8 mouse cellular contexts compared by ENCODE assay signal in the genomic region with DNA sequence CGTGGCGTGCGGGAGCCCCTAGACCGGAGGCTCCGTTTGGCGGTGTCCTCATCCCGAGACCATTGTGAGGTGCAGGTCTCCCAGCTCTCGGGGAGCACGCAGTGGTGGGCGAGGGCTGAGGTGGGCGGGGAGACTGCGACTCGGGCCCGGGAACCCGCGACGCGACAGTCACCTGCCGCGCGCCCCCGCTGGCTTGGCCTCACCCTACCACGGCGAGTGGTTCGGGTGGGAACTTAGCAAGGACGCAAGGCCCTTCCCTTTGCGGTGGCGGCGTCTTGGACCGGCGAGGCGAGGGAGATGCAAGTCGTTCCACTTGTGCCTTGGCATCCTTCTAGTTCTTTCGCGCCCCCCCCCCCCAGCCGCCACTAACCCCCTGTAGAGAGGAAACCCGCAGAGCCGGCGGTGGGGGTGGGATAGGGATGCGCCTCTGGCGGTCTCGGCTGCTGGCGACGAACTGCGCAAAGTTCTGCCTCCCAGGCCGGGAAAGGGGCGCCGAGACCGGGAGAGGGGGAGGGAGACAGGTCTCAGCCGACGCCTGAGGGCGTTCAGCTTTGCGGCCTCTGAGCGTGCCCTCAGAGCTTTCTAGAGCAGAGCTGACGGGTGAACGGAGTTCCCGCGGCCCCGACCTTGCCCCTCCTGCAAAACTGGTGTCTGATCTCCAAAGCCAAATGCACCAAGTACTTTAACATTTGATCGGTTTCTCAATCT. TPM values are rescaled to one million over a fixed set of nuclear protein-coding genes. Genes with fewer than 3 reads are reported as not detected.
DNase-seq lines count a peak whose midpoint lies in the region; ATAC-seq and TF ChIP-seq lines count a peak whose summit lies in the region.

No protein-coding gene starts in this region.

- no peaks in the 10 kb centered on the region for H3K27me3 ChIP-seq in ES-Bruce4 (ENCODE audit: control insufficient read depth, insufficient read depth, low read length, poor library complexity, severe bottlenecking)

- H3K4me3 ChIP-seq in ES-Bruce4 (ENCODE audit: low read depth, low read length), result peak overlapping the region; percentile 94
- peak overlapping the region; percentile 95 for H3K4me3 ChIP-seq in layer of hippocampus, adult 2 months

- peak; percentile 8; the same call in 1 of the 2 replicates for ATAC-seq in erythroid progenitor cell, adult 5-6 weeks (replicated peaks; ENCODE audit: low FRiP score, poor library complexity, severe bottlenecking)

- TF ChIP-seq CTCF in ES-Bruce4 (IDR thresholded peaks at IDR 0.05; ENCODE audit: low read depth, low read length), result no peak
- 0 out of 2 replicates have a peak, but pooled peaks have one; percentile 7 for TF ChIP-seq CTCF in layer of hippocampus, adult 2 months (conservative IDR thresholded peaks at IDR 0.05)

- no peaks in the 10 kb centered on the region for H3K9me3 ChIP-seq in ES-Bruce4 (replicated peaks; ENCODE audit: control insufficient read depth, insufficient read depth, low read length, poor library complexity, severe bottlenecking)

- DNase-seq in adrenal gland, postnatal 36 days, result peak; percentile 61 to 68
- peak; percentile 55 to 67 for DNase-seq in heart, postnatal 10 days
- peak in 1 of 2 experiments; percentile 50 for DNase-seq in layer of hippocampus, adult 2 months (ENCODE audit: low spot score in 2 of 2)
- DNase-seq in lung, postnatal 10 days, result peak; percentile 60
- DNase-seq in ovary, postnatal 14 days (ENCODE audit: low spot score), result peak; percentile 44
- peak; percentile 63 to 76 for DNase-seq in thymus, postnatal 10 days (ENCODE audit: low spot score in 2 of 2)

- H3K4me1 ChIP-seq in ES-Bruce4 (ENCODE audit: control insufficient read depth, insufficient read depth, low read length), result no peaks in the 10 kb centered on the region

- H3K9ac ChIP-seq in ES-Bruce4 (ENCODE audit: low read depth, poor library complexity, severe bottlenecking), result peak overlapping the region; percentile 86

- intact Hi-C loops in heart, postnatal 10 days (cut with DNase I), result loop anchor here (2.0 kb wide), 2 partner anchors 48 to 166 kb away; a partner anchor contains a TSS

- no peaks in the 10 kb centered on the region for H3K36me3 ChIP-seq in ES-Bruce4 (ENCODE audit: control insufficient read depth, insufficient read depth, low read length, poor library complexity, severe bottlenecking)

- no peak for TF ChIP-seq EP300 in ES-Bruce4 (IDR thresholded peaks at IDR 0.05; ENCODE audit: insufficient read depth, low read depth, low read length)

- no peak for TF ChIP-seq POLR2A in ES-Bruce4 (IDR thresholded peaks at IDR 0.05; ENCODE audit: insufficient read depth, low read length)

- no peak overlapping the region; the same call in 1 of the 2 replicates for H3K27ac ChIP-seq in ES-Bruce4 (ENCODE audit: insufficient read depth, low read length)
- peak overlapping the region; percentile 96 for H3K27ac ChIP-seq in layer of hippocampus, adult 2 months

RNA-seq across cellular contexts. Expression of a gene that starts 0.6 kb away (rescaled TPM):
- polyA plus RNA-seq in ES-Bruce4 (2011; ENCODE audit: insufficient read depth, insufficient read length, low read depth, missing spikeins), result 119 TPM in 2 replicates
- 10 to 100 TPM; 42.4 to 80.1 TPM for total RNA-seq in adrenal gland, postnatal 36 days (2021)
- total RNA-seq in erythroid progenitor cell, adult 5-6 weeks (2015; ENCODE audit: low replicate concordance), result 9.7 and 11.7 TPM in 2 replicates
- 13.8 and 15.3 TPM in 2 replicates for total RNA-seq in erythroid progenitor cell, adult 5-6 weeks (2017; ENCODE audit: low replicate concordance)
- total RNA-seq in heart, postnatal 10 days (2021), result 10 to 100 TPM; 15.3 to 17.6 TPM
- 10 to 100 TPM; 85.5 to 86.1 TPM for total RNA-seq in layer of hippocampus, adult 2 months (2021)

RNA-seq across cellular contexts. Expression of a gene that starts 47.8 kb away (rescaled TPM):
- polyA plus RNA-seq in ES-Bruce4 (2011; ENCODE audit: insufficient read depth, insufficient read length, low read depth, missing spikeins), result 17.1 and 19.0 TPM in 2 replicates
- total RNA-seq in adrenal gland, postnatal 36 days (2021), result 10 to 100 TPM; 13.3 to 16.9 TPM
- 2.5 and 5.8 TPM in 2 replicates for total RNA-seq in erythroid progenitor cell, adult 5-6 weeks (2015; ENCODE audit: low replicate concordance)
- total RNA-seq in erythroid progenitor cell, adult 5-6 weeks (2017; ENCODE audit: low replicate concordance), result 2.6 TPM in 1 of 2 replicates, not detected in the other
- total RNA-seq in heart, postnatal 10 days (2021), result 1 to 10 TPM; 5.8 to 6.4 TPM
- 10 to 100 TPM; 10.2 to 10.5 TPM for total RNA-seq in layer of hippocampus, adult 2 months (2021)

RNA-seq across cellular contexts. Expression of a gene that starts 51.3 kb away (rescaled TPM):
- 5.9 and 8.7 TPM in 2 replicates for polyA plus RNA-seq in ES-Bruce4 (2011; ENCODE audit: insufficient read depth, insufficient read length, low read depth, missing spikeins)
- total RNA-seq in adrenal gland, postnatal 36 days (2021), result not detected
- total RNA-seq in erythroid progenitor cell, adult 5-6 weeks (2015; ENCODE audit: low replicate concordance), result not detected in 2 replicates
- not detected in 2 replicates for total RNA-seq in erythroid progenitor cell, adult 5-6 weeks (2017; ENCODE audit: low replicate concordance)
- total RNA-seq in heart, postnatal 10 days (2021), result not detected
- total RNA-seq in layer of hippocampus, adult 2 months (2021), result 1 to 10 TPM; 1.0 to 2.1 TPM
